Mouse (Mus musculus) adipocyte (in vitro differentiated cells): ENCODE data around the gene Col9a3.
A peak's percentile ranks its signal among the peaks of the same experiment; 100 is the strongest.

ENCODE experiments used
- DNase-seq: peaks from one replicate; pipeline ENCODE4 v3.0.0-alpha.2; 2016; ENCODE audit warnings: low spot score

The Col9a3 gene

DNA sequence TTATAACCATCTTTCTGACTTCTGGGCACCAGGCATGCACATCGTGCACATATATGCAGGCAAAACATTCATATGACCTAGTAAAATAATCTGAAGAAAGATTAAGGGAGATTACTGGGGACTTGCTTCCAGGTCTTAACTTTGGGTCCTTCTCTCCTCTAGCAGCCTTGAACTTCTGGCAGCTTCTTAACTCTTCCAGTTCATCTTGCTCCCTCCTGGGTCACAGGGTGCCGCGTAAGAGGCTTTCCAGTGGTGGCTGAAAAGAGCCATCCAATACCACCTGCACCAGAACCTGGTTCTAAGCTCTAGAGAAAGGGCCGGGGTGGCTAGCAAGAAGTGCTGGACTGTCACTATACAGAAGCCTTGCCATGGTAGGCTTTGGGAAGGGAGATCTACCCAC is at the start of gene Col9a3:
Gene Col9a3, plus strand, starts transcription at position 301 of the 400 bp plus-strand sequence.
- DNase-seq = no peak

DNA sequence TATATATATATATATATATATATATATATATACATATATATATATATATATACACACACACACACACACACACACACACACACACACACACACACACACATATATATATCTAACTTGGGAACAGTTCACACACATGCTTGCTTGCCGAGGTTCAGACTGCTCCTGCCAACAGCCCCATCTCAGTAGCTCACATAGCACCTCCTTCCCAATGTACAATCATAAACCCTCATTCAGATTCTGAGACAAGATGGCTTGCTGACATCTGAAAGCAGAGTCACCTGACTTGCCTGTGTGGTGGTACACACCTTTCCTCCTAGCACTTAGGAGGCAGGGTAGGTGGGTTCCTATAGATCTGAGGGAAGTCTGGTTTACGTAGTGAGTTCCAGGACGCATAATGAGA is 45.2 kb upstream of the Col9a3 start:
- no peak for DNase-seq

DNA sequence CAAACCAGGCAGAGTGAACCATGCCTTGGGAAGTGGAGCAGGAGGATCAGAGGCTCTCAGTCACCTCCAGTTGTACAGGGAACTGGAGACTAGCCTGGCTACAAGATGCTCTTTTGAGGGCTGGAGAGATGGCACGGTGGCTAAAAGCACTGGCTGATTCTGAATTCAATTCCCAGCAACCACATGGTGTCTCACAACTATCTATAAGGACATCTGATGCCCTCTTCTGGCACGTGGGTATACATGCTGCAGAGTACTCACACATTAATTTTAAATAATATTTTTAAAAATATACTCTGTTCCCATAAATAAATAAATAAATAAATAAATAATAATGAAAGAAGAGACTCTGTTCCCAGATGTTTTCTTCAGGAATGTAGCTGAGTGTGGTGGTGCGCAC is 42.4 kb upstream of the Col9a3 start:
- DNase-seq = no peak

DNA sequence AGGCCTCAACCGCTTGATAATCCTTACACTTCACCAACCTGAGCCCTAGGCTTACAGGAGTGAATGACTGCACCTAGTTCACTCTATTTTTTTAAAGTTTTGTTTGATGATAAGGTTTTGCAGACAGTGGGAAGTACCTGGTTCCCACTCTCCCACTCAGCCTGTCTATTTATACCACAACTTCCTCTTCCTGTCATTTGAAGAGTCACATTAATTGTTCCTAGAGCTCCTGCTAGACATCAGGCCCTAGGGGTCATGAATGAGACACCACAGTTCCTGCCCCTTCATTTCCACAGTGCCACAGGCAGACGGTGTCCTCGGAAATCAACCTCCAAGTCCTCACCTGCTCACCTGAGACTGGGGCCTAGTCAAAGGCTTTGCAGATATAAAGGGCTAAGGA is 41.1 kb upstream of the Col9a3 start:
- no peak for DNase-seq

DNA sequence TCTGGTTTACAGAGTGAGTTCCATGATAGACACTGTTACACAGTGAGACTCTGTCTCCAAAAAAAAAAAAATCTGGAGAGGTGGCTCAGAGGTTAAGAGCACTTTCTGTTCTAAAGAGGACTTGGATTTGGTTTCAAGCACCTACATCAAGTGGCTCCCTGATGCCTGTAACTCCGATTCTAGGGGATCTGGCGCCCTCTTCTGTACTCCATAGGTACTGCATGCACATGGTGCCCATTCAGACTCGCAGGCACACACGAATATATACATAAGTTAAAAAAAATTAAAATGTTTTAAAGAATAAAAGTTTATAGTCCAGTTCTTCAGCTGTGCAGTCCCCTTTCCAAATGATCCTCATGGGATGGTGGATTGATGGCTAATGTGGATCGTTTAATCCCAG is 37.3 kb upstream of the Col9a3 start:
- no peak for DNase-seq

DNA sequence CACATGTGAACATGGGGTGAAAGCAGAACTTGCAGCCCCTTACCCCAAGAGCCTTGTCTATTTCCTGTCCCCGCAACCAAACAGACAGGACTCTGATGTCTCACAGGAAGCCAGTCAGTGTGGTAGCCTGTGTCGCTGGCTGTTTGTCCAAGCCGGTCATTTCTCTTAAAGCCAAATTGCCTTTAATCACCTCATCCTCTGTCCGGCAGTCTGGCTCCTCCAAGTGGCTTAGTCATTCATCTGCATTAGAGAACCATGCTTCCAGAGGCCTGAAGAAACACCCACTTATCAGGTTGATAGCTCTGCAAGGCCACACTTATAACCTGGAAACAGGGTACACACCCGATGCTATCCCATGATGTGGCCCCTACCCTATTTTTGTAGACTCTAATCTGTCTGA is 35.4 kb upstream of the Col9a3 start:
- DNase-seq = no peak

DNA sequence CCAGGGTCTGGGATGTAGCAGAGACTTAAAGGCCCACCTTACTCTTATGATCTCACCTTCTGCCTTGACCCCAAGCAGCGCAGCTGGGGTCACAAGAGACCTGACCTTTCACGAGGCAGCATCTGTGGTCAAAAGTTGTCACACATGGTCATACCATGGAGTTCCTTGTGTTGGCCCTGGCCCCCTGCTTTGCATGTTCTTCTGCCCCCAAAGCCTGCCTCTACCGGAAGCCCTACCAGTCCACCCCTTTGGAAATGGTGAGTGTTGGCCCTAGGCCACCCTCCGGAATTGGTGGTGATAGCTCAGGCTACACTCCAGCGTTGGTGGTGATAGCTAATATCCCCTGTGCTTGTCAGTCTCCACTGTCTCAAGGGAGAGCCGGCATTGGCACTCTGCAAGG is 34.3 kb upstream of the Col9a3 start:
- DNase-seq = no peak

DNA sequence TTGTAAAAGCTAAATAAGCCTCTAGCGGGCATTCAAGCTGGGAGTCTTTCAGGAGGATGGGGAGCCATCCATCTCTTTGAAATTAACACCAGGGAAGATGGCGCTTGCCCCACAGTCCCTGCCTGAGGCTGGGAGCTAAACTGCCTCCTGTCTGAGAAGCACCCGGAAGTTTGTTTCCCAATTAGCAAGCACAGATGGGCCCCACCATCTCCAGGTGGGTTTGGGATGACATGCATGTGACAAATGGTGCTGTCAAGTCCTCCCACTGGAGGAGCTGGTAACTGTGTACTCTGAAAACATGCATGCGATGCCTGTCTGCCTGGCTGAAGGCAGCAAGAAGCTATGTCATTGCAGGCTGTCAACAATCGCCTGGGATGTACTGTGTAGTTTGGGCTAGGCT is 33.7 kb upstream of the Col9a3 start:
- no peak for DNase-seq

DNA sequence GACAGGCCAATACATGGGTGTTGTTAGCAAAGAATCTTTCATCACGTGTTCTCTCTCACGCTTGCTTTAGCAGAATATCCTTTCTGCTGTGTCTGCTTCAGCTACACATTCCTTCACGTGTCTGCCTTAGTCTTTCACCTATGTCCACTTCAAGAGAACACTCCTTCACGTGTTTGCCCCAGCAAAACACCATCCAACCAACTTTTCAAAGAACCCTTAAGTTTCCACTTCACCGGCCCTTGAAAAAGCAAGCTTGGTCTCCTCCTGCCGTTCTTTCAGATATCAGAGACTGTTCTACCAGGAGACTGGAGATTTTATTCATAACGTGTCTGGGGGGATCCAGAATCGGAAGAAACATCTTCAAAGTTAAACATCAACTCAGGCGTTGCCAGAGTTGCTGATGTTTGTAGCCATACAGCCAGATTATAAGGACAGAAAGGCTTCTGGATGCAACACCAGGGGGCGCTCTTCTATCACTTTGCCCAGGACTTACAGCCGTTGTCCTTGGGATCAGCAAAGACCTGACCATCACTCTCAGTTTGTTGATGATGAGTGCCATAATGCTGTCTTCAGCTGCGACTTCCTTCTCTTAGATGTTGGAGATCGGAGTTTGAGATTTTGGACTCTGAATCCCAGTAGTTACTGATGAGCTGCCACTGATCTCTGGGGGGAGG is 31.2 kb upstream of the Col9a3 start:
- peak; percentile 82 for DNase-seq

DNA sequence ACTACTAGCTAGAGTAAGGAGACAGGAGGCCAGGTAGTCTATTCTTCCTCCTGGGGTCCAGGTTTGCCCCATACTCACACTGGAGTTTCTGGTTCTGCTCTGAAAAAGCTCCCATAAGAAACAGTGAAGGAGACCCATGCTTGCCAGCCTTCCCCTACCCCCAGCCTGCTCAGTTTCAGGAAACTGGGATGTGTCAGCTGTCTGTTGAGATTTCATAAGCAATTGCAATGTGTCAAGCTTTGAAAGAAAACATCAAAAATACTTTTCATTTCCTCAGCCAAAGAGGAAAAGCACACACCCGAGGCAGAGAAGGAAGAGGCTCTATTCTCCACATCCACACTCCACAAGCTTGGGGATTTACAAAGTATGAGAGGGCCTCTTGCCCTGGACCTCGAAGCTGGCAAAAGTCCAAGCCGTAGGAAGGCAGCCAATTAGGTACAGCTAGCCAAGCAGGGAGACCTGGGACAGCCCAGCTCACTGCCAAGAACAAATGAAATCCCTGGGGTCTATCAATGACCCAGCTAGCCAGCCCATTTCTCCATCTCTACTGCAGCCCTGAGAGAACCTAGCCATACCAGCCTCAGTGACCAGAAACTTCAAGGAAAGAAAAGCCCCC is 28.5 kb upstream of the Col9a3 start:
- DNase-seq = peak; percentile 78

DNA sequence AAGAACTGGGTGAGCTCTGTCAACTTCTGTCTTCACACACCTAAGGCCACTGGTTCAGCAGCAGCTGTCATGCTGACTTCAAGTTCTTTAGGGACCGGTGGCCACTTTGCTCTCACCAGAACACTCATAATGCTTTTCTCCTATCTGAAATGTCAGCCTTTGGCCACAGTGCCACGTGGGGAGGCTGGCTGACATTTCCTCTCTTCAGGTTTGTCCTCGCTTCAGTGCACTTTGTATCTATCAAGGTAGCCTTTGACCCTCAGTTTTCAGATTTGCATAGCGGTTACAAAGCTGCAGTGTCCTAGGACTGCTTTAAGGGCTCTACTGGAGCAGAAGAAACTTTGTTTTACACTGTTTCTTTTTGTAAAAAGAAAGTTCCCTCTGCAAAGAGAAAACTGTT is 21.1 kb upstream of the Col9a3 start:
- no peak for DNase-seq

DNA sequence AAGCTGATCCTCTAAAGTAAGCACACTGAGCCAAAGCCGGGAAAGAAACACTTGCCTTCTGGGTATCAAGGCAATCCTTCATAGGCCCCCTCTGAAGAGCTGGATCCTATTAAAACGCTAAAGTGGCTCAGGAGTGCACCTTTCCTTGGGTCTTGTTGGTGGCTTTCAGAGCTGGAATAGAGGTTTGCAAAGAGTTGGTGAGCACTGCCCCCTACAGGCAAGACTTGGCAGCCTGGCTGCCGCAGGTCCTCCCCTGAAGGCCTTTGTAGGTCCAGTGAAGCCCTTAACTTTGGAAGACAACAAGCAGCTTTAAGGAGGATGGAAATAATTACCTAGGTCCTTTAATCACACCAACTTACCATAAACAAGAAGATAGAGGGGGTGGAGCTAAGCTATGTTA is 18.9 kb upstream of the Col9a3 start:
- peak; percentile 88 for DNase-seq

DNA sequence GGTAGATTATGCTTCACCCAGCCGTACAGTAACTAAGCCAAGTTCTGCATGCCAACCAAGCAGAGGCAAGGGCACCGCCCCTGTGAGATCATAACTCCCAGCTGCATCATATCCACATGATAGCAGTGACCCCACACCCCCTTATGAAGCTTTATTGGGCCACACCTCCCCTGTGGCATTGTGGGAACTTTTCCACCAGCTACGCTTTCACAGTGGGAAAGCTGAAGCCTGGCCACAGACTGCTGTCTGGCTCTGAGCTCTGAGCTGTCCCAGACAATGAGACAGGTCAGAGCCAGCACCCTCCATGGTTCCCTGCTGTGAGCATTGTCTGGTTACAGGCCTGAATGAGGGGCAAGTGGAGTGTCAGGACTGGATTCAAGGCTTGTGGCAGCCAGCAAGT is 16.6 kb upstream of the Col9a3 start, which contains the start of gene Mrgbp:
Gene Mrgbp, plus strand, starts transcription at position 303 of the 400 bp plus-strand sequence.
- DNase-seq = peak; percentile 62

DNA sequence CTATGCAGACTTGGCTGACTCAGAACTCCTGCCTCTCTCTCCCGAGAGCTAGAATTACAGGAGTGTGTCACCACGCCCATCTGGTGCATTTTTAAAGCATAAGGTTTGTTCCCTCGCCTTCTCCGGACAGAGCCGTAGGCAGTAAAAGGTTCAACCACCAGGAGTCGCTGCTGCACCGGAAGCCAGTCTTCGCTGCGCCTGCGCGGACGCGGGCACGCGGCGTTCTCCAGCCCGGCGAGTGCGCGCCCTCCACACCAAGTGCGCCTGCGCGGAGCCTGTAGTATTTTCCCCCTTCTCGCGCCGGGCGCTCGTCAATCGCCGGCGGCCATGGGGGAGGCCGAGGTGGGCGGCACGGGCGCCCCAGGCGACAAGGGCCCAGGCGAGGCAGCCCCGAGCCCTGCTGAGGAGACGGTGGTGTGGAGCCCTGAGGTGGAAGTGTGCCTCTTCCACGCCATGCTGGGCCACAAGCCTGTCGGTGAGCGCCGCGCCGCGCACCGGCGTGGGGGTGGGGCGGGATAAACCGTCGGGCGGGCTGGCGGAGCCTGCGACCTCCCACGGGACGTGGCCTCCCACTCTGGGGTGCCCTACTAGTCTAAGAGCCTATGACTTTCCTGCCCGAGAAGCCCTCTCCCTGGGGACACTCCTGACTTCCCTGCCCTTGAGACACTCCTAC is 15.0 kb upstream of the Col9a3 start:
- DNase-seq = peak; percentile 97

DNA sequence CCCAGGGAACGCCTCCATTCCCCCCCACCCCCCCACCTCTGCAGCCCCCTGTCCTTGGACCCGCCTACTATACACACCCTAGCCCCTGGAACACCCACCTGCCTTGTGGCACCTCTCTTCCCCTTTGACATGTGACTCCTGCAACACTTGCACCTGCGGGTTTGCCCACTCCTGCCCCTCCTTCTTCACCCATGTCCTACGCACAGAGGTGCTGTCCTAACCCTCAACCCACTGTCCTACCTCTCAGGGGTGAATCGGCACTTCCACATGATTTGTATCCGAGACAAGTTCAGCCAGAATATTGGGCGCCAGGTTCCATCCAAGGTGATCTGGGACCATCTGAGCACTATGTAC is 14.5 kb upstream of the Col9a3 start:
- no peak for DNase-seq

DNA sequence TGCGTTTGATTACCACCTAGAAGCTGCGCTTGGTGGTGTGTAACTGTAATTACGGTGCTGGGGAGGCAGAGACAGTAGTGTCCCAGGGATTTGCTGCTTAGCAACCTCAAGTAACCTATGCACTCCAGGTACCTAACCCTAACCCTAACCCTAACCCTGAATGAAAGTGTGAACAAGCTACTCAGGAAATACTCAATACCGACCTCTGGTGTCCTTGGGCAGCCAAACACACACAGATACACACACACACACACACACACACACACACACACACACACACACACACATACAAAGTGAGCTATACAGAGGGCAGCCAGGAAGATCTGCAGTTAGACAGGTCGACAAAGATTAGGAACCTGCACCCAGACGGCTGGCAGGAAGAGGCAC is 8.9 kb upstream of the Col9a3 start:
- DNase-seq = no peak

DNA sequence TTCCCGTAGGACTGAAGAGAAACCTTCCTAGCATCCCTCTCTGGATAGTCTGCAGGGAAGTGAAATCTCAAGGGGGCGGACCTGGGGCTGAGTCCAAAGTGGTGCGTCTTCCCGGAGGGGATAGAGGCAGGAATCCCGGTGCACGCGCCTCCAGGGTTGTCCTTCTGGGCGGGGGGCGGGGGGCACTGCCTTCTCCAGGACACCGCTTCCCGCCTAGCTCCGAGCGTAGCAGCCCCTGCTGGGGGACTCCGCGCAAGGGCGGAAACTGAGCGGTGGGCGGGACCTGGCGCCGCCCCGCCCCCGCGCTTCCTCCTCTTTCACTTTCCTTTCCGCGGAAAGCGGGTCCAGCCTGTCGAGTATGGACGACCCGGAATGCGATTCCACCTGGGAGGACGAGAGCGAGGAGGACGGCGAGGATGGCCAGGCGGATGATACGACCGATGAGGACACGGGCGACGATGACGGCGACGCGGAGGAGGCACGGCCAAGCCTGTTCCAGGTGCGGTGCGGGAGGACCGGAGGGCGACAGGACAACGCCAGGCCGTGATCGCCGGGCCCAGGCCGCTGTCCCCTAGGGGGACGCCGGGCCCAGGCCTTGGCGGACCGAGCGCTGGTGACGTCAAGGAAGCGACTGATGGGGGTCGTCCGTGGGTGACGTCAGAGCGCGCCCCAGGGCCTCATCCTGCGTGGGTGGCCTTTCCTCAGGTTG is 8.3 kb upstream of the Col9a3 start, which contains the start of gene Ogfr:
Gene Ogfr, plus strand, starts transcription at position 123 of the 709 bp plus-strand sequence.
- peak; percentile 81 for DNase-seq

DNA sequence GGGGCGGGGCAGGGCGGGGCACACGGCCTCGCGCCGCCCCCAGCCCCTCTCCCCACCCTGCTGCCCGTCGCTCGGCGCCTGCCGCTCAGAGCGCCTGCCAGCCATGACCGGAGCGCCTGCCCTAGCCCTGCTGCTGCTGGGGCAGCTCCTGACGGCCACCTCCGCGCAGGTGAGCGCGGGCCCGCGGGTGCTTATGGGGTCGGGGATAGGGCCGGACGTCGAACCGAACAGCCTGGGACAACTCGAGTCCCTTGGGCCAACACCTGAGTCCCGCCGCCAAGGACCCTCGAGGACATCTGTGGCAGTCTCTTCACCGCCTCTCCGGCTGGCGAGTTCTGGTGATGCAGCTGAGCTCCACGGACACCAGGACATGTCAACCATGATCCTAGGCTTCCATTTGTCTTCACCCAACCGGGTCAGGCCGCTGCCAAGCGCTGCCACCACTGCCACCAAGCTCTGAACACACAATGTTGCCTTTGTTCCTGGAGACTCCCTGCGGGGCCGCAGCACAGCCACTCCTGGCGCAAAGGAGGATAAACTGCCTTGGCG is 641 bp downstream of the Col9a3 start:
- no peak for DNase-seq

DNA sequence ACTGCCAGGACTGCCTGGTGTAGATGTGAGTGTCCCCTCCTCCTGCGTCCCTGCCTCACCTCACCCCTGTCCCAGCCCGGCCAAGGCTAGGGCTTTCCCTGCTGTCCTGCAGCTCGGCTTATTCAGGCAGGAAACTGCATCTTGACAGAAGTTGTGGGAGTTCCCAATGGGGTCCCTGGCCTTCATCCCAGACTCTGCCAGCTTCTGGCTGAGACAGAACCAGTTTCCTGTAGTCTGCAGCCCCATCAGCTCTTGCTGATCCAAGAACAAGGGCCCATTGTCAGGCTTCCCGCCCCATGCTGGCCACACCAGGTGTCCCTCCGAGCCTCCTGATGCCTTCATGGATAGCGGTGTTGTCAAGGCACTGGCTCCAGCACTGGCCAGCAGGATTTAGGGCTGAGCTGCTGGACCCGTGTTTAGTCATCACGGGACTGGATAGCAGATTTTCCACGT is 3.0 kb downstream of the Col9a3 start:
- DNase-seq = no peak

DNA sequence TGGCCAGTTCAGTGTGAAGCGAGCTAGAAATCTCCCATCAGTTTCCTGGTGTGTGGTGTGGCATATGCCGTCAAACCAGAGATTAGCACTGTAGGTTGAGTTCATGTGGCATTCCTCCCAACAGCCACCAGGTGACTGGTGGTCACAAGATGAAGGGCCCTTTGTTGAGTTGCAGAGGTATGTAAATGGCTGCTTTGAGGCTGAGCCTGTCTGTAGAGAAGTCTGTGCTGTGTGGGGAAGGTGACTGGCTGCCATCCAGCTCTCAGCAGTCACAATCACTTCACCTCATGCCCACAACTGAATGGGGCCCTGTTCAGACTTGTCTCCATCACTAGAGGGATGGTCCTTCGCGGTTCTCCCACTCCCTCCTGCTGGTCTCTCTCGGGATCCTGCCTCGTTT is 7.2 kb downstream of the Col9a3 start:
- no peak for DNase-seq

DNA sequence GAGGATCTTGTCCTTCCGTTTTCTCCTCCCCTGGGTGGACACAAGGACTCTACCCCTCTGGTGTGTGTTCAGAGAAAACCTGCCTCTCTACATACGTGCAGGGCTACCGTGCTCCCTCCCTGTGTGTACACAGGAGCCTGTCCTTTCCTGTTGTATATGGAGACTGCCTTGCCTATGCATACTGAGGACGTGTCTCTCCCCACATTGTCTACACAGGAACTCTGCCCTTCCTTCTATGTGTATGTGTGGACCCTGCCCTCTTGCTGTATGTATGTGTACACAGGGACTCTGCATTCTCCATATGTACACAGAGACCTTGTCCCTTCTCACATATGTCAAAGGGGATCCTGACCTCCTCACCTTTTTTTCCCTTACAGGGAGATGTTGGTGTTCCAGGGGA is 12.7 kb downstream of the Col9a3 start:
- no peak for DNase-seq

DNA sequence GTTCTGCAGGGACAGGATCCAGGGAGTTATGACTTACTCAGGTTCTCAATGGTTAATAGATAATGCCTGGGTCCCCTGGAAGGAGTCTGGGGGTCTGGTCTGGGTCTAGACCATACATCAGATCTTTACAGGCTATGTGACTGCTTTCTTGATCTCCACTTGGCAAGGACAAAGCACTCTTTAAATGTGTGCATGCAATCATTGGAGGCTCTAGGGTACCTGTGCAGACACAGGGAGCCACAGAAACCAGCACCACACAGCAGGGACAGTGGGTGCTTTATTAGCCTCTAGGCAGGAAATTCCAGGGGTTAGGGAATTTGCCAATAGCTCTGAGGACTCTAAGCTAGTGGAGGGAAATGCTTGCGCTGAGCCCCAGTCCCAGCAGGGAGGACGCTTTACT is 14.3 kb downstream of the Col9a3 start:
- no peak for DNase-seq
